Mouse (Mus musculus) liver, postnatal 0 days (tissue): Measurements from ENCODE around the gene Mars.

ENCODE experiments used
- CTCF ChIP-seq: sonication (generic); IDR thresholded peaks from 2 replicates; pipeline ENCODE4 v1.5.1; 2016; ENCODE audit warnings: antibody characterized with exemption, low read depth
- EP300 ChIP-seq: IDR thresholded peaks from 2 replicates; pipeline ENCODE4 v1.6.1; 2016; ENCODE audit warnings: antibody characterized with exemption, low read depth, mild to moderate bottlenecking

DNA sequence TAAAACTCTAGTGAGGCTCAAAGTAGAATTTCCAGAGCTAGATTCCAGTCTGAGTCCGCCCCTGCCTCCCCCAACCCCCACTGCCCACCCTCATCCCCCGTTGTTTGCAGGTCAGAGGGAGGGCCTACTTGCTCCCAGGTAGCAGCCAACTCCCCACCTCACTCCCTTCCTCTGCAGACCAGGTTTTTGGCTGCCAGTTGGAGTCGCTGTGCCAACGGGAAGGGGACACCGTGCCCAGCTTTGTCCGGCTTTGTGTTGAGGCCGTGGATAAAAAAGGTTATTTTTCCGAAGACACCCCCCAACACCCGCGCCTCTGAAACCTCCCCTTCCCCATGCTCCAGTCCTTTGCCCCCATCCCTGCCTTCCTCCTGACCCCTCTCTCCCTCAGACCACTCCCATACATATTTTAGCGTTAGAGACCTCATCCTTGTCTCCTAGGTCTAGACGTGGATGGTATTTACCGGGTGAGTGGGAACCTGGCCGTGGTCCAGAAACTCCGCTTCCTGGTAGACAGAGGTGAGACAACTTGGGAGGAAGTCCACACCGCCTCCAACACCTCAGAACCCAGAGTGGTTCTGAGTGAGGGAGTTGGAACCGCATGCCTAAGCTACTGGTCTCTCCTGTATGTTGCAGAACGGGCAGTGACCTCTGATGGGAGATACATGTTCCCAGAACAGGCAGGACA, 16.0 kb upstream of the Mars start:
- no peak for TF ChIP-seq CTCF
- no peak for TF ChIP-seq EP300
